Mouse (Mus musculus) granulocyte monocyte progenitor cell, adult 5-6 weeks (primary cell): ENCODE measurements around the gene Zfp629. TPM values are rescaled to one million over a fixed set of nuclear protein-coding genes. Genes with fewer than 3 reads are reported as not detected.

Experiments
- ATAC-seq: replicated peaks from 2 replicates; pipeline ENCODE4 v1.8.0; 2016; ENCODE audit warnings: mild to moderate bottlenecking, moderate TSS enrichment, inconsistent platforms; ENCODE audit not compliant: poor library complexity, severe bottlenecking
- total RNA-seq, 2 experiments: library from RNA; stranded (forward) in 1 of 2; stranded (reverse) in 1 of 2; fragments of 200-712, 200-1000 nt in 1 of 2; fragments of >200 nt in 1 of 2; fragmentation: Nextera tagmentation in 1 of 2; gene quantifications; 2 replicates each; pipeline ENCODE4 v1.2.3; 2014 to 2017

Gene Zfp629
- total RNA-seq, 2 experiments from 2014 or later = 12.6 to 18.9 TPM

DNA sequence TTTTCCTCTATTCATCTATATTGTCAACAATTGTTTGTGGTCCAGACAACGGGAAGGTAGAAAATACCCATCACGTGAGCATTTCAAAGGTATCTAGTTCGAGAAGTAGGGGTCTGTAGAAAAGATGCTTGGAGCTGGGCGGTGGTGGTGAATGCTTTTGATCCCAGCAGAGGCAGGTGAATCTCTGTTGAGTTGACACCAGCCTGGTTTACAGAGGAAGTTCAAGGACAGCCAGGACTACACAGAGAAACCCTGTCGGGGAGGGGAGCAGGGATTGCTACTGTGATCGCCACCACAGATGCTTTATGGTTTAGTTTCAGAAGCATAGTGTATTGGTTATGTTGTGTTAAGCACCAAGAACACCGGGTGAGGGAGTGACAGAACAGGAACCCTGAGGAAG is 41.5 kb downstream of the Zfp629 start:
- no peak for ATAC-seq

GRCm38 (mm10) chr7:127573503-127574008 is 42.0 kb downstream of the Zfp629 start:
- peak; percentile 10; the same call in 1 of the 2 replicates for ATAC-seq

GRCm38 (mm10) chr7:127572895-127573471 is 42.6 kb downstream of the Zfp629 start, which contains the start of gene Phkg2:
Phkg2 (plus strand) TSS chr7:127573340.
- ATAC-seq = peak; percentile 97

DNA sequence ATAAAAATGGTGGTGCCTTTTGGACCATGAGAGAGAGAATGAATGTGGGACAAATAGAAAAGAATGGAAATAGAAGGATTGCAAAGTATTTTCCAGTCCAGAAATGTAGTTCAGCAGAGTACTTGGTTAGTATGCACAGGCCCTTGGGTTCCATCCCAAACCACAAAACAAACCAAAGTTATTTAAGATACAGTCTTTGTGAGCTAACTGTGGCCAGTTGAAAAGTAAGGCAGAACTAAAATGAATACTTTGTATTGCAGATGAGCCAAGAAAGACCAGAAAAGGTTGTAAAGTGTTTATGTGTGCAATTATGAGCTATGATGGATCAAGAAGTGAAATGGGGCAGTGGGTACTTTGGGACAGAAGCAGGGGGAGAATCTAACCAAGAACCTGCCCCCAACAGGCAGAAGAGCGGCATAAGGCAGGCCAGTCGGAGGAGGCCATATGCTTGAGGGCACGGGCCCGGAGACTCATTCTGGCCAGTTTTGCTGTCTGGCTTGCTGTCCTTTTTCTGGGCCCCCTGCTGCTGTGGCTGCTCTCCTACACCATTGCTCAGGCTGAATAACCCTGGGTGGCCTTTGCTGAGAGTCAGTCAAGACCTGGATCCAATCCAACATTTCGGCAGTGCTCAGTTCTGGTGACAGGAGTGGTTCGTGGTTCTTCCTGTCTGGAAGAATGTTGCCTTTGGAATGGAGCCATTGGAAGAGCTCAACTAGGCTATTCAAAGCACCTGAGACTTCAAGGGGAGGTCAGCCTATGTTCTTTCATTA is 51.0 kb downstream of the Zfp629 start:
- no peak for ATAC-seq

DNA sequence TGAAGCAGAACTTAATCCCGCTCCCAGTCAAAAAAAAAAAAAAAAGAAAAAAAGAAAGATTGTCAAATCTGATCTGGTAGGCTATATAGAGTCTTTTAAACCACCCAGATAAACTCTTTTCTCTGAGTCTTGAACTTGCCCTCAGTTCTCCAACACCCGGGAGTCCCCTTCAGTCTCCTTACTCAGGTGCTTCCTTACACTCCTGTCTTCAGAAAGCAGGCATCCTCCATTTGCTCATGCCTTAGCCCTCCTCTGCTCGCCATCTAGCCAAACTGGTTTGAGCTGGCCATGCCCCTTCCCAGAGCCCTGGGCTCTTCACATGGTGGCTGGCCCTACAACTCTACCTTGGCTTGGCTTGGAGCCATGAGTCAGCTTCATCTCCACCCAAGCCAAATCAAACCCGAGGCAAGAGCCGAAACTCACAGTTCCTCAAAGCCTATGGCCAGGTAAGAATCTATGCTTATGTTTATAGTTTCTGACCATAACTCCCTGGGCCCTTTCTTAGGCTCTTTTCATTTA is 54.2 kb downstream of the Zfp629 start, which contains the start of gene Tmem265:
Gene Tmem265 (plus strand): TSS at position 51 of the 519 bp plus-strand sequence.
- no peak for ATAC-seq

DNA sequence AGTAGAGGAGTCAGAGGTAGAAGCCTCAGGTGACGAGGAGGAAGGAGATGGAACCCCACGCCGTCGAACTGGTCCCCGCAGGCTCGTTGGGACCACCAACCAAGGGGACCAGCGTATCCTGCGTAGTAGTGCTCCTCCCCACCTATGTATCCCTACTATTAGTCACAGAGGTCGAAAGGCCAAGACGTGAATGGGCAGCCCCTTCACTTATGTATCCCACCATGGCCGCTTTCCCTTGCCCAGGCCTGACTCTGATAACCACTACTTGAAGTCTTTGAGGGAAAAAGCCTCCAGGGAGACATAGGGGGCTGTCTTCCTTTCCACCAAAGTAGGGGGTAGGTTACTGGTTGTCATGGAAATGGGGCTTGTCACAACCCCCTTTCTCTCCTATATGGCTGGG is 55.0 kb downstream of the Zfp629 start:
- ATAC-seq = no peak

Other genes starting within 250 kb of the Zfp629 start
- 1.8 and 4.4 TPM in 2 replicates for gene Zfp747, start 239.7 kb downstream of the Zfp629 start, total RNA-seq (2014; fragmentation: Nextera tagmentation)
- gene Zfp747, start 239.7 kb downstream of the Zfp629 start, total RNA-seq (2017) = 6.2 and 13.4 TPM in 2 replicates
- 2.7 and 3.7 TPM in 2 replicates for gene 9130019O22Rik, start 228.6 kb downstream of the Zfp629 start, total RNA-seq (2014; fragmentation: Nextera tagmentation)
- 4.1 and 5.5 TPM in 2 replicates for gene 9130019O22Rik, start 228.6 kb downstream of the Zfp629 start, total RNA-seq (2017)
- 2.5 TPM in 1 of 2 replicates, not detected in the other for gene E430018J23Rik, start 222.2 kb downstream of the Zfp629 start, total RNA-seq (2014; fragmentation: Nextera tagmentation)
- gene E430018J23Rik, start 222.2 kb downstream of the Zfp629 start, total RNA-seq (2017) = 4.2 and 8.9 TPM in 2 replicates
- gene Zfp764, start 209.0 kb downstream of the Zfp629 start, total RNA-seq (2014; fragmentation: Nextera tagmentation) = 8.9 and 10.8 TPM in 2 replicates
- 12.5 and 15.1 TPM in 2 replicates for gene Zfp764, start 209.0 kb downstream of the Zfp629 start, total RNA-seq (2017)
- 13.5 and 17.6 TPM in 2 replicates for gene Zfp688, start 193.7 kb downstream of the Zfp629 start, total RNA-seq (2014; fragmentation: Nextera tagmentation)
- 7.1 and 12.5 TPM in 2 replicates for gene Zfp688, start 193.7 kb downstream of the Zfp629 start, total RNA-seq (2017)
- 0.70 and 3.9 TPM in 2 replicates for gene Zfp689, start 166.6 kb downstream of the Zfp629 start, total RNA-seq (2014; fragmentation: Nextera tagmentation)
- 2.7 and 3.6 TPM in 2 replicates for gene Zfp689, start 166.6 kb downstream of the Zfp629 start, total RNA-seq (2017)
- gene Prr14, start 156.2 kb downstream of the Zfp629 start, total RNA-seq (2014; fragmentation: Nextera tagmentation) = 96.7 and 115 TPM in 2 replicates
- 23.8 and 29.0 TPM in 2 replicates for gene Prr14, start 156.2 kb downstream of the Zfp629 start, total RNA-seq (2017)
- gene Fbrs, start 136.6 kb downstream of the Zfp629 start, total RNA-seq (2014; fragmentation: Nextera tagmentation) = 87.1 and 132 TPM in 2 replicates
- 21.9 and 28.5 TPM in 2 replicates for gene Fbrs, start 136.6 kb downstream of the Zfp629 start, total RNA-seq (2017)
- gene Srcap, start 103.8 kb downstream of the Zfp629 start, total RNA-seq (2014; fragmentation: Nextera tagmentation) = 139 and 145 TPM in 2 replicates
- 20.9 and 22.9 TPM in 2 replicates for gene Srcap, start 103.8 kb downstream of the Zfp629 start, total RNA-seq (2017)
- 25.2 and 31.5 TPM in 2 replicates for gene Gm42715, start 96.2 kb downstream of the Zfp629 start, total RNA-seq (2014; fragmentation: Nextera tagmentation)
- gene Gm42715, start 96.2 kb downstream of the Zfp629 start, total RNA-seq (2017) = 5.7 and 6.4 TPM in 2 replicates
- 8.1 TPM in 1 of 2 replicates, not detected in the other for gene Tmem265, start 54.4 kb downstream of the Zfp629 start, total RNA-seq (2014; fragmentation: Nextera tagmentation)
- 0.99 and 2.9 TPM in 2 replicates for gene Tmem265, start 54.4 kb downstream of the Zfp629 start, total RNA-seq (2017)
- 57.0 and 72.0 TPM in 2 replicates for gene Phkg2, start 42.5 kb downstream of the Zfp629 start, total RNA-seq (2014; fragmentation: Nextera tagmentation)
- gene Phkg2, start 42.5 kb downstream of the Zfp629 start, total RNA-seq (2017) = 27.4 and 31.7 TPM in 2 replicates
- gene Ccdc189, start 27.2 kb downstream of the Zfp629 start, total RNA-seq (2014; fragmentation: Nextera tagmentation) = 0.37 and 0.77 TPM in 2 replicates
- 1.6 and 3.9 TPM in 2 replicates for gene Ccdc189, start 27.2 kb downstream of the Zfp629 start, total RNA-seq (2017)
- gene Rnf40, start 27.0 kb downstream of the Zfp629 start, total RNA-seq (2014; fragmentation: Nextera tagmentation) = 25.0 and 48.1 TPM in 2 replicates
- 35.3 and 42.8 TPM in 2 replicates for gene Rnf40, start 27.0 kb downstream of the Zfp629 start, total RNA-seq (2017)
- gene Bcl7c, start 93.1 kb upstream of the Zfp629 start, total RNA-seq (2014; fragmentation: Nextera tagmentation) = 50.9 and 81.5 TPM in 2 replicates
- gene Bcl7c, start 93.1 kb upstream of the Zfp629 start, total RNA-seq (2017) = 39.3 and 57.5 TPM in 2 replicates
- gene Ctf1, start 96.9 kb upstream of the Zfp629 start, total RNA-seq (2014; fragmentation: Nextera tagmentation) = 0.73 and 1.2 TPM in 2 replicates
- gene Ctf1, start 96.9 kb upstream of the Zfp629 start, total RNA-seq (2017) = 0.90 and 3.2 TPM in 2 replicates
- gene Ctf2, start 116.4 kb upstream of the Zfp629 start, total RNA-seq (2014; fragmentation: Nextera tagmentation) = not detected in 2 replicates
- 0.31 TPM in 1 of 2 replicates, not detected in the other for gene Ctf2, start 116.4 kb upstream of the Zfp629 start, total RNA-seq (2017)
- 11.1 and 11.7 TPM in 2 replicates for gene Fbxl19, start 128.7 kb upstream of the Zfp629 start, total RNA-seq (2014; fragmentation: Nextera tagmentation)
- gene Fbxl19, start 128.7 kb upstream of the Zfp629 start, total RNA-seq (2017) = 13.8 and 17.7 TPM in 2 replicates
- gene Orai3, start 154.0 kb upstream of the Zfp629 start, total RNA-seq (2014; fragmentation: Nextera tagmentation) = 36.8 and 41.2 TPM in 2 replicates
- gene Orai3, start 154.0 kb upstream of the Zfp629 start, total RNA-seq (2017) = 22.7 and 22.8 TPM in 2 replicates
- 59.6 and 105 TPM in 2 replicates for gene Setd1a, start 160.9 kb upstream of the Zfp629 start, total RNA-seq (2014; fragmentation: Nextera tagmentation)
- 11.9 and 12.4 TPM in 2 replicates for gene Setd1a, start 160.9 kb upstream of the Zfp629 start, total RNA-seq (2017)
- not detected in 2 replicates for gene Gm49388, start 169.8 kb upstream of the Zfp629 start, total RNA-seq (2014; fragmentation: Nextera tagmentation)
- gene Gm49388, start 169.8 kb upstream of the Zfp629 start, total RNA-seq (2017) = 1.2 TPM in 1 of 2 replicates, not detected in the other
- 27.6 and 29.6 TPM in 2 replicates for gene Hsd3b7, start 184.8 kb upstream of the Zfp629 start, total RNA-seq (2014; fragmentation: Nextera tagmentation)
- 19.1 and 31.6 TPM in 2 replicates for gene Hsd3b7, start 184.8 kb upstream of the Zfp629 start, total RNA-seq (2017)
- 88.9 and 105 TPM in 2 replicates for gene Stx4a, start 208.5 kb upstream of the Zfp629 start, total RNA-seq (2014; fragmentation: Nextera tagmentation)
- 37.7 and 38.8 TPM in 2 replicates for gene Stx4a, start 208.5 kb upstream of the Zfp629 start, total RNA-seq (2017)
- 0.62 and 0.88 TPM in 2 replicates for gene Stx1b, start 208.8 kb upstream of the Zfp629 start, total RNA-seq (2014; fragmentation: Nextera tagmentation)
- gene Stx1b, start 208.8 kb upstream of the Zfp629 start, total RNA-seq (2017) = not detected in 2 replicates